Mouse (Mus musculus) liver, adult 2 months (tissue): ENCODE results near the gene Gm44502. TPM values are rescaled to one million over a fixed set of nuclear protein-coding genes. Genes with fewer than 3 reads are reported as not detected.
A peak's percentile ranks its signal among the peaks of the same experiment; 100 is the strongest.

Experiments
- DNase-seq: peaks from one replicate; pipeline ENCODE4 v3.0.0-alpha.2; 2011; ENCODE audit warnings: low read depth, low spot score; ENCODE audit errors: extremely low read depth
- H3K27ac ChIP-seq: fragments of 200-500 bp; replicated peaks from 2 replicates; pipeline ENCODE4 v1.5.1; 2012; ENCODE audit warnings: low read depth, mild to moderate bottlenecking, control low read depth, inconsistent platforms, low read length; ENCODE audit not compliant: insufficient read depth
- H3K27me3 ChIP-seq: fragments of 200-500 bp; 2 replicates; pipeline ENCODE4 v1.6.1; 2012; ENCODE audit warnings: mild to moderate bottlenecking, moderate library complexity, low read length, inconsistent platforms; ENCODE audit not compliant: control insufficient read depth, insufficient read depth
- H3K36me3 ChIP-seq: fragments of 200-500 bp; 2 replicates; pipeline ENCODE4 v1.6.1; 2012; ENCODE audit warnings: low read length, inconsistent platforms; ENCODE audit not compliant: control insufficient read depth, insufficient read depth
- H3K4me1 ChIP-seq: fragments of 200-500 bp; 2 replicates; pipeline ENCODE4 v1.6.1; 2011; ENCODE audit warnings: low read length; ENCODE audit not compliant: control insufficient read depth, insufficient read depth
- H3K4me3 ChIP-seq: fragments of 200-500 bp; 2 replicates; pipeline ENCODE4 v1.5.1; 2011; ENCODE audit warnings: low read depth, mild to moderate bottlenecking, control low read depth, low read length, moderate library complexity; ENCODE audit not compliant: insufficient read depth
- H3K79me2 ChIP-seq: fragments of 200-500 bp; 2 replicates; pipeline ENCODE4 v1.6.1; 2012; ENCODE audit warnings: inconsistent platforms, mild to moderate bottlenecking, low read length, moderate library complexity; ENCODE audit not compliant: control insufficient read depth, insufficient read depth
- H3K9ac ChIP-seq: fragments of 200-500 bp; 2 replicates; pipeline ENCODE4 v1.6.1; 2012; ENCODE audit warnings: low read depth, mild to moderate bottlenecking, control low read depth, inconsistent platforms, low read length
- CTCF ChIP-seq: fragments of 200-500 bp; IDR thresholded peaks from 2 replicates; pipeline ENCODE4 v1.5.1; 2011; ENCODE audit warnings: low read depth, low read length, control low read depth
- POLR2A ChIP-seq: fragments of 200-500 bp; IDR thresholded peaks from 2 replicates; pipeline ENCODE4 v1.6.1; 2011; ENCODE audit warnings: low read length, control low read depth; ENCODE audit not compliant: insufficient read depth; ENCODE audit errors: extremely low read depth
- WGBS: fragments of 180-500 bp; shearing (Covaris S2); methylation state at CpG from one replicate; pipeline ENCODE4 v1.1.7; 2018; 5-methylcytosine and 5-hydroxymethylcytosine counted together
- polyA plus RNA-seq: library from polyadenylated mRNA; depleted of rRNA; stranded (reverse); fragments of >200 nt; gene quantifications from 2 replicates; pipeline ENCODE4 v1.2.3, GENCODE M21; 2012
- total RNA-seq: library from RNA; depleted of rRNA; stranded (reverse); fragments of >200 nt; gene quantifications from 2 replicates; pipeline ENCODE4 v1.2.3, GENCODE M21; 2014

Gm44502 gene
- total and polyA plus RNA-seq, 2 experiments, result 1.5 TPM; not detected in 1

GRCm38 (mm10) chr15:89471476-89471875 lies 42.0 kb upstream of the Gm44502 start:
- Histone ChIP-seq H3K27me3 (no peaks in the 10 kb centered on the region), H3K4me3 (no peak overlapping the region), H3K9ac (no peak overlapping the region), H3K4me1 (peaks cover 8% of the 10 kb centered on the region), H3K36me3 (no peaks in the 10 kb centered on the region), H3K27ac (no peak overlapping the region), H3K79me2 (no peaks in the 10 kb centered on the region)
- WGBS, result 42% methylated on average over 4 of the region's 4 CpGs
- TF ChIP-seq POLR2A (no peak), CTCF (no peak)
- DNase-seq, result peak; percentile 73

- Histone ChIP-seq H3K27me3 (no peaks in the 10 kb centered on the region), H3K79me2 (no peaks in the 10 kb centered on the region), H3K9ac (no peak overlapping the region), H3K4me3 (no peak overlapping the region), H3K4me1 (peaks cover 4% of the 10 kb centered on the region; the same call in 1 of the 2 replicates), H3K27ac (no peak overlapping the region), H3K36me3 (no peaks in the 10 kb centered on the region)
- TF ChIP-seq CTCF, result peak; percentile 58
- no peak for TF ChIP-seq POLR2A
- WGBS, result 24% methylated on average over 2 of the region's 2 CpGs
- peak; percentile 33 for DNase-seq
These were observed 39.1 kb upstream of the Gm44502 start for GRCm38 (mm10) chr15:89468577-89468976.

- TF ChIP-seq POLR2A (no peak), CTCF (no peak)
- Histone ChIP-seq H3K4me1 (no peaks in the 10 kb centered on the region), H3K9ac (no peak overlapping the region), H3K36me3 (no peaks in the 10 kb centered on the region), H3K79me2 (no peaks in the 10 kb centered on the region), H3K27ac (no peak overlapping the region), H3K27me3 (peaks cover 5% of the 10 kb centered on the region; the same call in 1 of the 2 replicates), H3K4me3 (no peak overlapping the region)
- DNase-seq, result no peak
- 28% methylated on average over 1 of the region's 1 CpGs for WGBS
These were observed 35.6 kb upstream of the Gm44502 start for GRCm38 (mm10) chr15:89465052-89465451.

- no peaks in the 10 kb centered on the region for H3K79me2 ChIP-seq
- no peak overlapping the region for H3K27ac ChIP-seq
- 42% methylated on average over 5 of the region's 5 CpGs for WGBS
- H3K36me3 ChIP-seq, result no peaks in the 10 kb centered on the region
- H3K9ac ChIP-seq, result no peak overlapping the region
- H3K4me1 ChIP-seq, result no peaks in the 10 kb centered on the region
- no peak for DNase-seq
- H3K4me3 ChIP-seq, result no peak overlapping the region
- TF ChIP-seq CTCF, result peak; percentile 51
- no peak for TF ChIP-seq POLR2A
- H3K27me3 ChIP-seq, result peaks cover 5% of the 10 kb centered on the region; the same call in 1 of the 2 replicates
These were observed 34.1 kb upstream of the Gm44502 start for GRCm38 (mm10) chr15:89463334-89464235.

GRCm38 (mm10) chr15:89462176-89462575 lies 32.7 kb upstream of the Gm44502 start:
- Histone ChIP-seq H3K79me2 (no peaks in the 10 kb centered on the region), H3K9ac (no peak overlapping the region), H3K27me3 (peaks cover 8% of the 10 kb centered on the region; the same call in 1 of the 2 replicates), H3K4me3 (no peak overlapping the region), H3K4me1 (no peaks in the 10 kb centered on the region), H3K27ac (no peak overlapping the region), H3K36me3 (no peaks in the 10 kb centered on the region)
- WGBS, result 69% methylated on average over 7 of the region's 7 CpGs
- no peak for DNase-seq
- TF ChIP-seq CTCF (no peak), POLR2A (no peak)

- H3K4me3 ChIP-seq, result no peak overlapping the region
- H3K4me1 ChIP-seq, result no peaks in the 10 kb centered on the region
- 69% methylated on average over 15 of the region's 15 CpGs for WGBS
- no peak overlapping the region for H3K27ac ChIP-seq
- no peak for DNase-seq
- H3K27me3 ChIP-seq, result peaks cover 8% of the 10 kb centered on the region; the same call in 1 of the 2 replicates
- TF ChIP-seq POLR2A, result no peak
- TF ChIP-seq CTCF, result no peak
- no peaks in the 10 kb centered on the region for H3K36me3 ChIP-seq
- no peaks in the 10 kb centered on the region for H3K79me2 ChIP-seq
- H3K9ac ChIP-seq, result no peak overlapping the region
These were observed 31.8 kb upstream of the Gm44502 start for GRCm38 (mm10) chr15:89461321-89461720.
